Mouse (Mus musculus): ENCODE measurements around the gene Cst8. TPM values are rescaled to one million over a fixed set of nuclear protein-coding genes. Genes with fewer than 3 reads are reported as not detected.

Gene Cst8
- total RNA-seq, 2 experiments from 2014 or later = not detected

Other genes starting within 250 kb of the Cst8 start
- 1 to 10 TPM; 6.5 to 7.7 TPM for gene Nxt1, start 126.2 kb upstream of the Cst8 start, total RNA-seq (2021)
- gene Gzf1, start 117.8 kb upstream of the Cst8 start, total RNA-seq (2021) = 10 to 100 TPM; 20.6 to 21.3 TPM
- gene Napb, start 66.3 kb upstream of the Cst8 start, total RNA-seq (2021) = 1 to 10 TPM; 1.6 to 2.1 TPM
- gene Cstl1, start 48.4 kb upstream of the Cst8 start, total RNA-seq (2021) = not detected
- gene Cst11, start 27.3 kb upstream of the Cst8 start, total RNA-seq (2021) = not detected
- not detected for gene 8030411F24Rik, start 16.8 kb upstream of the Cst8 start, total RNA-seq (2021)
- gene Cst12, start 9.4 kb upstream of the Cst8 start, total RNA-seq (2021) = 1 to 10 TPM in 1 of 2 experiments, under 1 TPM in 1; 0.76 to 1.3 TPM
- not detected for gene Cst13, start 21.3 kb downstream of the Cst8 start, total RNA-seq (2021)
- 1 to 10 TPM; 2.5 to 4.0 TPM for gene Cst9, start 36.4 kb downstream of the Cst8 start, total RNA-seq (2021)
- 1 to 10 TPM in 1 of 2 experiments, under 1 TPM in 1; 0.78 to 1.1 TPM for gene 9230104L09Rik, start 66.3 kb downstream of the Cst8 start, total RNA-seq (2021)
- 100 to 1,000 TPM; 853 to 872 TPM for gene Cst3, start 76.9 kb downstream of the Cst8 start, total RNA-seq (2021)
- not detected for gene Gm1330, start 204.5 kb downstream of the Cst8 start, total RNA-seq (2021)
- not detected for gene Gm10750, start 218.5 kb downstream of the Cst8 start, total RNA-seq (2021)

Data from heart, postnatal 14 days (tissue).